Mouse (Mus musculus) megakaryocyte-erythroid progenitor cell, adult 5-6 weeks (primary cell): ENCODE results near the gene Uncx. TPM values are rescaled to one million over a fixed set of nuclear protein-coding genes. Genes with fewer than 3 reads are reported as not detected.

Source experiments
- ATAC-seq: replicated peaks from 2 replicates; pipeline ENCODE4 v1.8.0; 2016; ENCODE audit warnings: mild to moderate bottlenecking, inconsistent platforms; ENCODE audit not compliant: severe bottlenecking, poor library complexity, low FRiP score, low TSS enrichment
- total RNA-seq, 2 experiments: library from RNA; stranded (forward) in 1 of 2; stranded (reverse) in 1 of 2; fragments of 200-1000, 215-1000 nt in 1 of 2; fragments of >200 nt in 1 of 2; fragmentation: Nextera tagmentation in 1 of 2; gene quantifications; 2 replicates each; pipeline ENCODE4 v1.2.3; 2014 to 2017

The Uncx gene
- total RNA-seq, 2 experiments from 2014 or later: not detected

DNA sequence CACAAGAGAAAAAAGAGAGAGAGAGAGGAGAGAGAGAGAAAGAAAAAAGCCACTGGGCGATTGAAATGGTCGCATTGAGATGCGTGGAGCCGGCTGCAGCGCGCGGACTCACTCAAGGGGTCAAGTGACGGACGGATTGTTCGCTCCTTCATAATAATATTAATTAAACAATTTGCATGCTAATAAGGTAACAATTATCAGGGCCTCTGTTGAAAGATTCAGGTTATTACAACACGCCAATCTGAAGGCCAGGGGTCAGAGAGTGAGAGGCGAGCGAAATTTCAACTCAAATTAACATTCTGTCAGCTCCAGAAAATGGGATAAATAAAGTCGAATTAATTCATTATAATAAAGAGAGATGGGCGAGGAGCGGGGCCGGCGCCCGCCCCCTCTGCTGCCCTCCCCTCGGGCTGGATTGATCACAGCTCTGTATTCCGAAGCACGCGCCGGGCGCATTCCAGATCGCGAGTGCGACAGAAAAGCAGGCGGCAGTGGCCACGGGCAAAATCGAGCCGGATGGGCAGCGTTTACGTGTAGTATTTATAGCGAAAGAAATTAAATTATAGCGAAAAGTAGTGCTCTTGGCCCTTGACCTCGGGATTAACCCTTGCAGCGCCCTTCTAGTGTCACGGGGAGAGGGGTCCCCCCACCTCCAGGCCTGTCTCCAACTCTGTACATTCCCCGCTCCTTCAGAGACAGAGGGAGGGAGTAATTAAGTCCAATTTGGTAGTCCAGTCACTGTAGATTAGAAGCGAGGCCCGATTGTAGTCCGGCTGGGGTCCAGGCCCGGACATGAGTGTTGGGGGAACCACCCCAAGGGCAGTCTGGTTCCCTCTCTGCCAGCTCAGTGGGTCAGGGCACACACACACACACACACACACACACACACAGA lies 1.9 kb upstream of the Uncx start:
- no peak for ATAC-seq

- ATAC-seq: no peak
Observed at GRCm38 (mm10) chr5:139542043-139542365, 1.3 kb upstream of the Uncx start.

DNA sequence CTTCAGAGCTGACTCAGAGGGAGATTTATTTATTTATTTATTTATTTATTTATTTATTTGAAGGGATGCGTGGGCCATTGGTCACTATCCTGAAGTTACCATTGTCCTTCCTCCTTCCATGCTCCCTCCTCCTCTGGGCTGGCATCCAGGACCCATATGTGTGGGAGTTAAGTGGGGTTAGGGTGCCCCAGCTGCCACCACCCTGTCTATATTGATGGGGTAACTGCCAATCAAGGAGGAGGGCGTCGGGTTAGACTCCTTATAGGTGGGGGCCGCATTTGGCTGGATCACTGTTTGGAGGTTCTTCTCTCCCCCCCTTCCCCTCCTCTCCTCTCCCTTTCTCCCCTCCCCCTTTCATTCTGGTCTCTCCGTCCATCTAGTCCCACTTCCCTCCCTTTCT lies 738 bp upstream of the Uncx start:
- ATAC-seq: no peak

DNA sequence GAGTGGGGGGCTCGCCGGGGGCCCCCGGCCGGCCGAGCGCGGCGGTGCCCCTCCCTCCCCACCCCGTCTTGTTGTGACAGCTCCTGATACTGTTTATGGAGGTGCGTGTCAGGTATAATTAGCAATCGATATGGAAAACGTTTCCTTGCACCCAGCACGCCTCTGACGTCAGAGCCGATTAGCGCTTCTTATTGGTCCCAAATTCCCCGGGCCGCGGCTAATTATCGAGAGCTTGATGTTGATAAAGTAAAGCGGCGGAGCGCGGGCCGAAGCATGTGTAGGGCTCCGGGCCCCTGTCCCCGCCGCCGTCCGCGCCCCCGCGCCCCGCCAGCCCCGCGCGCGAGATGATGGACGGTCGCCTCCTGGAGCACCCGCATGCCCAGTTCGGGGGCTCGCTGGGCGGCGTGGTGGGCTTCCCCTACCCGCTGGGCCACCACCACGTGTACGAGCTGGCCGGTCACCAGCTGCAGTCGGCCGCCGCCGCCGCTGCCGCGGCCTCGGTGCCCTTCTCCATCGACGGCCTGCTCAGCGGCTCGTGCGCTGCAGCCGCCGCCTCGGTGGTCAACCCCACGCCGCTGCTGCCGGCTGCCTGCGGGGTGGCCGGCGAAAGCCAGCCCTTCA lies 466 bp downstream of the Uncx start:
- ATAC-seq: no peak

DNA sequence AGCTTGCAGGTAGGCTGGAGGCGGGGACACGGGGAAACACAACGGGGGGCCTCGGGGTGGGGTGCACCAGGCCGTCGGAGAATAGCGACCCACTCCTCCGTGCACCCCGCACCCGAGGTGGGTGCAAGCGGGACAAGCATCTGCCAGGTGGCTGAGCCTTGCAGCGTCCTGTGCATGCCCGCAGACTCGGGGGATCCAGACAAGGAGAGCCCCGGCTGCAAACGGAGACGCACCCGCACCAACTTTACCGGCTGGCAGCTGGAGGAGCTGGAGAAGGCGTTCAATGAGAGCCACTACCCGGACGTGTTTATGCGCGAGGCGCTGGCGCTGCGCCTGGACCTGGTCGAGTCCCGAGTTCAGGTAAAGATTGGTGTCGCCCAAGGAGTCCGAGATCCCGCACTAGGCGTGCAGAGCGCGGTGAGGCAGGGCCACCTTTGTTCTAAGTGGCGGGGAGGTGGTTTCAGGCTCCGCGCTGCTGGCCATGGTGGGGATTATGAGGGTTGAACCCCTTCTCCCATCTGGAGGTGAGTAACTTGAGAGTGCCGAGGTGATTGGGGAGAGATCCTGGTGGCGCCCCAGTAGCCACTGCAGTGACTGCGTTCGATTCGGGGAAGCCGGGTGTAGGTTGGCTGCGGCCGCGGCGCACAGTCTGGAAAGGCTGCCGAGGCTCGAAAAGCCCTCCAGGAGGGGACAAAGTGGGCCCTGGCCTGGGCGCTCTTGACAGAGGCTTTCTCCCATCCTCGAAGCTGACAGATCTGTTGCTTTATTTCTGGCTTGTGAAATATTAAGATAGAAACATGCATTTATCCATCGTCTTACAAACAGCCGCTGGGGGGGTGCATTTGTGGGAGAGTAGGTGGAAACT lies 1.2 kb downstream of the Uncx start:
- ATAC-seq: 0 out of 2 replicates have a peak, but pooled peaks have one; percentile 18

DNA sequence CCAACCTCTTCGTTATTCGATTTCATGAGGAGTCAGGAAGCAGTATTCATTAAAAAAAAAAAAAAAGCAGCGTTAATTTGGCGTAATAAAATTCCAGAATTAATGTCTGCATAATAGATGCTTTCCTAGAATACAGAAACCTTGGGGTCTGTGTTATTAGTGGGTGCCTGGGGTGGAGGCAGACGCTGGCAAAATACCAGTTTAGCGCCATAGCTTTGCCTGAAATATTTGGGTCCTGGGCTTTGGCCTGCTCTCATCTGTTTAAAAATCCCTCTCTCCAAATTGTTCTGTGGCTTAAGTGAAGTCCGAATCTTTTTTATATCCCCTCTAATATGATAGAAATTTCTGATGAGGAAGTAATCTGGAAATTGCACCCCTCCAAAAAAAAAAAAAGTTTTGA lies 1.9 kb downstream of the Uncx start:
- ATAC-seq: no peak

- no peak for ATAC-seq
Observed at GRCm38 (mm10) chr5:139545673-139546335, 2.5 kb downstream of the Uncx start.

GRCm38 (mm10) chr5:139546336-139546770 lies 3.1 kb downstream of the Uncx start:
- 0 out of 2 replicates have a peak, but pooled peaks have one; percentile 43 for ATAC-seq

- ATAC-seq: no peak
Observed at GRCm38 (mm10) chr5:139546771-139547420, 3.6 kb downstream of the Uncx start.

GRCm38 (mm10) chr5:139547421-139547931 lies 4.2 kb downstream of the Uncx start:
- ATAC-seq: no peak

DNA sequence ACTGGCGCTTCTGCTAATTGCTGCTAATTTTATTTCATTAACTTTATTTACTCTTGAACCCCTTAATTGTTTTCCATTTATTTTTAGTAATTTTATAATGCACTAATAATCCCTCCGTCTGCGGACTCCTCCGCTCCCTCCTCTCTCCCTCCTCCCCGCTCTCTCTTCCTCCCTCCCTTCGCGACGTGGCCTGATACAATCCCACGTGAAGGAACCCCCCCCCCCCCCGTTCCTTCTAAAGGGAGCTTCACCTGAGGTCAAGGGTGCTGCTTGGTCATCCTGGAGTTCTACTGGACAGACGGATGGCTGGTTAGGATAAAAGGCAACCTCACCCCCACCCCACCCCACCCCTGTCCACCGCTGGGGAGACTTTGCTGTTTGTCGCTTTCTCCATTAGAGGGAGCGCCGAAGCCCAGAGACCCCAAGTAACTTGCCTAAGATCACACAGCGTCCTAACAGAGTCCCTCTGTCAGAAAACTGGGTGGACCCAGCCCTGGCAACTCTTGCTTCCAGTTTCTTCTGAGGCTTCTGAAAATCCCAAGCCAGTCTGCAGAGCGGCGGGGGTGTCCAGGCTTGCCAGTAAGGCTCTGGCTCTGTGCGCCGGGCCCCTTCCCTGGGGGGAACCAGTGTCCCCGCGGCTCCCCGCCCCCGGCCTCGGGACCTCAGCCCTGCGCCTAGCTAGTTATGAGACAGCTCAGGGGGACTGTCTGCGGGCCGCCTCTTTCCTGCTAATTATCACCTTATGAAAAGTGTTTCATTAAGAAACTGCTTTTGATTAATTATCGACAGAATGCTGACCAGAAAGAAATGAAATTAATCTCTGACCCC lies 10.4 kb downstream of the Uncx start:
- ATAC-seq: no peak

DNA sequence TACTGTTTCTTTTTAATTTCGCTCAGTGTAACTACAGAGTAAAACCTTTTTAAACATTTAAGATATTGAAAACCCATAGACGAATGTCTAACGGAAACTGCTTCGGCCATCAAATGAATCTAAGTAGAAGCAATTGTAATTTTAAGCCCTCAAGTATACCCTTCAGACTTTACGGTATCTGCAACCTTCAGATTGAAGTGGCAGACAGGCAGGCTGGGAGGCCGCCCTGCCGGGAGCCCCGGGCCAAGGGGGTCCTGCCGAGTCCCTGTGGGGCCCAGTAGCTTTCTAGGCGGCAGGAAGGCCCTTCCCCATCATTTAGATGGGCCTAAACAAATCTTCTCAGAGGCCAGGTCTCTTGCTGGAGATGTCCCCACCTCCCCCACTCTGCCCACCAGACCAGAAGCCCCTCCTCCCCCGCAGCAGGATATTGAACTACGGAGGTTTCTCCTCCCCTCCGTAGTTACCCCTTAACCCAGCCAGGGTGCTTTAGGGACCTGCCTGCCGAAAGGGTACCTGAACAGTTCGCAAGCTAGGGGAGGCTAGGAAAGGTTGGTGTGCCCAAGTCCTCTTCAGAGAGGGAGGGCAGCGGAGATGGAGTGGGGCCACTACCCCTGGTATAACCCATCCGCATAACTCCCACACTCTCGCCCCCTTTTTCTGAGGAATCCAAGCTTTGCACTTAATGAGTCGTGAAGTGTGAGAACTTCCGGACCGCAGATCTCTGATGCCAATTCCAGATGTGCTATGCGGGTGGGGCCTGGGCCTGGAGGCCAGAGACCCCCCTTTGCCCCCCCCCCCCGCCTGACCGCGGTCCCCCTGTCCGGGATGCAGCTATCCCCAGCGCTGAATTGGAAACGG lies 11.4 kb downstream of the Uncx start:
- no peak for ATAC-seq

- ATAC-seq: no peak
Observed at GRCm38 (mm10) chr5:139555476-139556115, 12.3 kb downstream of the Uncx start.

DNA sequence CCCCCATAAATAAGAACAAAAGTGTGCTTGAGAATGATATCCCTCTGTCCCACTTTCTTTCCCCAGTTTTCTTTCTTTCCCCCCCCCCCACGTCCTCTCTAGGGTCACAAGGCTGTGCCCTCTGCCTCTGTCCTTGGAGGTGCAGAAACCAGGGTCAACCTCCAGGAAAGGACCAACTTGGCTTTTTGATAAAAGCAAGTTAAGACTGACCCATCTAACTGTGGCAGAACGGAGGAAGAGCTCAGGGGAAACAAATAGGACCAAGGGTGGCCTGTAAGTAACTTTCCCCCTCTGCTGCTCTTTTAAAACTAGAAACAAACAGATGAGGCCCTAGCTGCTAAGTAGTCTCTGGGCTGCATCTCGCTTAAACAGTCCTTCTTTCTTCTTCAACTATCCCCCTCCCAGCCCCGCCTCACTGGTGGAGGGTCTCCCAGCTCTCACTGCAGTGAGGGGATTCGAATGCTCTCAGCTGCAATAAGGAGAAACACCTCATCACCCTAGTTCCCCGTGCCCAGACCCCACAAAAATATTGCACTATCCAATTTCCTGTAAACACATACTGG lies 12.9 kb downstream of the Uncx start:
- ATAC-seq: no peak

- no peak for ATAC-seq
Observed at GRCm38 (mm10) chr5:139557079-139557478, 13.8 kb downstream of the Uncx start.
